Mouse (Mus musculus) intestine, postnatal 0 days (tissue): Measurements from ENCODE around the gene Mindy1. TPM values are rescaled to one million over a fixed set of nuclear protein-coding genes. Genes with fewer than 3 reads are reported as not detected.
A peak's percentile ranks its signal among the peaks of the same experiment; 100 is the strongest.

Experiments used
- ATAC-seq: fragments of 200-750 bp; cut with Nextera tagmentation; 2 replicates; pipeline ENCODE4 v1.8.0; 2017; ENCODE audit warnings: mild to moderate bottlenecking, moderate TSS enrichment, moderate library complexity
- H3K27ac ChIP-seq: fragments of 300-500 bp; sonication (generic); 2 replicates; pipeline ENCODE4 v1.5.1; 2014; ENCODE audit warnings: mild to moderate bottlenecking, low read depth, low read length, moderate library complexity
- H3K27me3 ChIP-seq: fragments of 300-500 bp; sonication (generic); replicated peaks from 2 replicates; pipeline ENCODE4 v1.6.1; 2014; ENCODE audit warnings: low read length, mixed read lengths; ENCODE audit not compliant: control insufficient read depth, insufficient read depth
- H3K36me3 ChIP-seq: fragments of 300-500 bp; sonication (generic); 2 replicates; pipeline ENCODE4 v1.6.1; 2014; ENCODE audit warnings: mild to moderate bottlenecking, moderate library complexity; ENCODE audit not compliant: control insufficient read depth, insufficient read depth
- H3K4me1 ChIP-seq: fragments of 300-500 bp; sonication (generic); replicated peaks from 2 replicates; pipeline ENCODE4 v1.6.1; 2014; ENCODE audit warnings: antibody characterized with exemption, low read length, mixed read lengths; ENCODE audit not compliant: control insufficient read depth, insufficient read depth
- H3K4me2 ChIP-seq: fragments of 300-500 bp; sonication (generic); replicated peaks from 2 replicates; pipeline ENCODE4 v1.6.1; 2014; ENCODE audit warnings: low read depth, mild to moderate bottlenecking, moderate library complexity
- H3K4me3 ChIP-seq: fragments of 300-500 bp; sonication (generic); 2 replicates; pipeline ENCODE4 v1.5.1; 2014; ENCODE audit warnings: low read depth, low read length
- H3K9ac ChIP-seq: fragments of 300-500 bp; sonication (generic); 2 replicates; pipeline ENCODE4 v1.6.1; 2014; ENCODE audit warnings: mild to moderate bottlenecking, low read depth, low read length
- H3K9me3 ChIP-seq: fragments of 300-500 bp; sonication (generic); 2 replicates; pipeline ENCODE4 v1.6.1; 2016; ENCODE audit warnings: mixed run types; ENCODE audit not compliant: control insufficient read depth
- CTCF ChIP-seq: sonication (generic); IDR thresholded peaks from 2 replicates; pipeline ENCODE4 v1.5.1; 2016; ENCODE audit warnings: low read depth, mild to moderate bottlenecking, control low read depth, antibody characterized with exemption, moderate library complexity
- WGBS: fragments of 180-500 bp; shearing (Covaris S2); extraction: QIAGEN DNeasy Blood & Tissue Kit; methylation state at CpG from one replicate; pipeline ENCODE4 v1.1.7; 2014; 5-methylcytosine and 5-hydroxymethylcytosine counted together
- polyA plus RNA-seq: library from polyadenylated mRNA; unstranded; fragments of >200 nt; fragmentation: Nextera tagmentation; extraction: Ambion mirVana; gene quantifications from 2 replicates; pipeline ENCODE4 v1.2.1, GENCODE M21; 2015

The Mindy1 gene
- polyA plus RNA-seq, 1 experiment from 2014 or later, result 36.4 TPM

DNA sequence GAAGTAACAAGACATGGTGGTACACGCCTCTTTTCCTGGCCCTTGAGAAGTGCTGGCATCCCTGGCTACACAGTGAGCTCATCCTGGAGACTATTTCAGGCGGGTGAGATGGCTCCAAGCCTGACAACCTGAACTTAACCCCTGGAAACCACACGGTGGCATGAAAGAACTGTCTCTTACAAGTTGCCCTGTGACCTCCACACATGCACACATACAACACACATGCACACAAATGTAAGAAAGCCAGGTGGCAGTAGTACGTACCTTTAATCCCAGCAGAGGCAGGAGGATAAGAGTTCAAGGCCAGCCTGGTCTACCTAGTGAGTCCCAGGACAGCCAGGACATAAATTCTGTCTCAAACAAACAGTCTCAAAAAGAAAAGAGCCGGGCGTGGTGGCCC is 42.1 kb upstream of the Mindy1 start:
- WGBS, result 80% methylated on average over 6 of the region's 6 CpGs
- no peak overlapping the region for H3K27ac ChIP-seq
- ATAC-seq, result no peak

DNA sequence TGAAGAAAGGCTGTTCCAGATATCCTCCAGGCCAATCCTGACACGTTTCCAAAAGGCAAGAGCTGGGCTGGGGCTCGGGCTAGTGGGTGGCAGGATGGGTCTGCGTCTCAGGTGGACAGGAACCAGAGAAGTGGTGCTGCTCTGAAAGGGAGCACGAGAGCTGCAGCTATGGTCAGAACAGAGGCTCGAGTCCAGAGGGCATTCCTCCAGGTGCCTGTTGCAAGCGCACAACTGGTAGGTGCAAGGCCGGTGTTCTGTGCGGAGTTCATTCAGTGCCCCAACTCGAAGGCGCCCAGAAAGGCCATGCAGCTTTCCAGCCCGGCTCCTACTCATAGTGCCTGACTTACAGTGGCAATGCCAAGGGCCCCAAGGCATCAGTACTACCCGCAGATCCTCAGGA is 41.2 kb upstream of the Mindy1 start:
- H3K27me3 ChIP-seq, result no peaks in the 10 kb centered on the region
- H3K9me3 ChIP-seq, result no peaks in the 10 kb centered on the region
- no peaks in the 10 kb centered on the region for H3K4me1 ChIP-seq
- no peak overlapping the region for H3K9ac ChIP-seq
- peaks cover 25% of the 10 kb centered on the region for H3K36me3 ChIP-seq
- WGBS, result 84% methylated on average over 12 of the region's 12 CpGs
- no peak overlapping the region for H3K4me2 ChIP-seq
- no peak for ATAC-seq
- no peak overlapping the region; the same call in 1 of the 2 replicates for H3K27ac ChIP-seq
- TF ChIP-seq CTCF, result no peak
- H3K4me3 ChIP-seq, result no peak overlapping the region

More for the DNA sequence above, 42.1 kb upstream of the Mindy1 start:
- no peak overlapping the region for H3K4me3 ChIP-seq
- no peak overlapping the region for H3K9ac ChIP-seq
- H3K9me3 ChIP-seq, result no peaks in the 10 kb centered on the region
- no peaks in the 10 kb centered on the region for H3K27me3 ChIP-seq
- H3K4me2 ChIP-seq, result no peak overlapping the region
- TF ChIP-seq CTCF, result peak; percentile 27; the same call in 1 of the 2 replicates
- peaks cover 35% of the 10 kb centered on the region for H3K36me3 ChIP-seq
- H3K4me1 ChIP-seq, result no peaks in the 10 kb centered on the region

DNA sequence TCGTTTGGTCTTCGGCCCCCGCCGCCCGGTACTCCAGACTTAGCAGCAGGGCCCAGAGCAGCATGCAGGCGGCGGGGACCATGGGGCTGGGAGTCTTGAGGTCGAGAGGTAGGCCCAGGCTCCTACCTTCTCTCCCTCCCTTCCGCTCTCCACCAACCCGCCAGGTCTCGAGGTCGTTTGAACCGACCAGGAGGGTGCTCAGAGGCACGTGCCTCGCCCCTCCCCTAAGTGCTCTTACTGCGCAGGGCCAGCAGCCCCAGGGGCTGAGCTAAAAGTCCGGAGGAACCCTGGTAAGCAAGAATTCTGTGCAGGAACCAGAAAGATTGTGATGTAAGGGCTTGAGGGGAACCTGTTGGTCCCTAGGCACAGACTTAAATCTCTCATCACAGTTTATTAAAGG is 40.2 kb upstream of the Mindy1 start:
- no peak for ATAC-seq
- TF ChIP-seq CTCF, result no peak

DNA sequence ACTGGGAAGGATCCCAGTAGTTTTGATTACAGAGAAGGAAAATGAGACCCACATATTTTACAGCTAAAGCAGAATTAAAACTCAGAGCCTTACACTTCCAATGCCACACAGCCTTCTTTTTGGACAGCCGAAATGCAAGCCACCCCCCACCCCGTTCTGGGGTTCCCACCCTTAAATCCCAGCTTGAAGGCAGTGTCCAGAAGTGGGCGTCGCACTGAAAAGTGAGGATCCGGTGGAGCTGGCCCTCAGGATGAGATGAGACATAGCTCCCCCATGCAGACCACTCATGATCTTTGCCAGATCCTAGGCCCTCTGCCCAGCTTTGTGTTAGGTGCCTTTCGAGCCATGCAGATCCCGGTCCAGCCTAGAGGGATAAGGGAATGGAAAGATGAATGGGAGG is 39.6 kb upstream of the Mindy1 start, which contains the start of gene Gm128:
Gene Gm128, minus strand, starts transcription at position 101 of the 400 bp plus-strand sequence.
- 74% methylated on average over 7 of the region's 7 CpGs for WGBS
- Histone ChIP-seq H3K27me3 (no peaks in the 10 kb centered on the region), H3K9ac (no peak within 1 kb of the TSS), H3K9me3 (no peaks in the 10 kb centered on the region), H3K4me1 (no peaks in the 10 kb centered on the region), H3K27ac (no peak within 1 kb of the TSS), H3K4me3 (no peak within 1 kb of the TSS), H3K36me3 (peaks cover 11% of the 10 kb centered on the region; the same call in 1 of the 2 replicates), H3K4me2 (no peak within 1 kb of the TSS)
- TF ChIP-seq CTCF, result no peak
- no peak for ATAC-seq

More for the DNA sequence above, 40.2 kb upstream of the Mindy1 start:
- Histone ChIP-seq H3K27ac (no peak overlapping the region), H3K4me3 (no peak overlapping the region), H3K27me3 (no peaks in the 10 kb centered on the region), H3K4me1 (no peaks in the 10 kb centered on the region), H3K36me3 (peaks cover 16% of the 10 kb centered on the region), H3K9ac (no peak overlapping the region), H3K4me2 (no peak overlapping the region), H3K9me3 (no peaks in the 10 kb centered on the region)
- 32% methylated on average over 17 of the region's 17 CpGs for WGBS

DNA sequence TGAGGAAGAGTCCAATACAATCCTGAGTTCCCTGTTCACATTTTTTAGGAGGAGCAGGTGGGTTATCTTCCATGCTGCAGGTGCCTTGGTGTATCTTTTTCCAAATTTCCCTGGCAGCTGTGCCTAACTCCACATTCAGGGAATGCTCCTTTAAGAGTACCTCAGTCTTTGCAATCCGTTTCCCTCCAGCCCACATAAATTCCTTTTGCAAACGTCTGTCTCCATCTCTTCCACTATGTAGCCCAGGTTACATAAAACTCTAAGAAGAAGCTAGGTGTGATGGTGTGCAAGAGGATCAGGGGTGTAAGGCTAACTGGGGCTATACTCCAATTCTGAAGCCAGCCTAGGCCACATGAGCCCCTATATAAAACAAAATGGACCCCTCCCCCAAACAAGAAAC is 38.1 kb upstream of the Mindy1 start:
- no peak overlapping the region for H3K4me3 ChIP-seq
- H3K27ac ChIP-seq, result no peak overlapping the region
- H3K9me3 ChIP-seq, result no peaks in the 10 kb centered on the region
- no peak for ATAC-seq
- no peak for TF ChIP-seq CTCF
- H3K9ac ChIP-seq, result no peak overlapping the region
- no peaks in the 10 kb centered on the region for H3K4me1 ChIP-seq
- no peaks in the 10 kb centered on the region for H3K36me3 ChIP-seq
- H3K27me3 ChIP-seq, result no peaks in the 10 kb centered on the region
- WGBS, result 61% methylated on average over 2 of the region's 2 CpGs
- no peak overlapping the region for H3K4me2 ChIP-seq

DNA sequence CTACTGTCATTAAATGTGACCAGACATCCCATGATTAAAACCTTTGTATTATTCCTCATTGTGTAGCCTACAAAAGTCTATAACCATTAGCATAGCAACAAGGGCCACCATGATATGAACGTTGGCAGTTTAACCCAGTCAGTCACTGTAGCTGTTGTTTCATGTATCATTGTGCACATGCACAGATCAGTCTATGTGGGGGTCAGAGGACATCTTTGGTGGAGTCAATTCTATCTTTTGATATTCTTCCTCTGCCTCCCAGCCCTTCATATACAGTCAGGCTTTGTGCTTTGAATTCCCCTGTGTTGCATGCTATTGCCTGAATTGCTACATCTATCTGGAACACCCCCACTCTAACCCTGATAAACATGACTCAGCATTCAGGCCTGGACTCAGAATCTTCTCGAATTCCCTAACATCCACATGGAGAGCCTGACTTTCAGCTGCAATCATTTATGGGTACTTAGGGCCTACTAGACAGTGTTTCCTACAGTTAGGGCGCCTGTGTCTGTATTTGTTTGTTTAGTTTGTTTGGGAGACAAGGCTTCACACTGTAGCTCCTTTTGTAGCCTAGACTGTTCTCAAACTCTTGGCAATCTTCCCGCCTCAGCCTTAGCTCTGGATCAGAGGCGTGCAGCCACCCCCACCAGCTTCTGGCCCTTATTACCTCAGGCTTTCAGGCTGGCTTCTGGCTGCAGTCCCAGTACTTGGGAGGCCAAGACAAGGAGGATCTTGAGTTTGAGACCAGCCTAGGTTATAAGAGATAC is 34.5 kb upstream of the Mindy1 start:
- Histone ChIP-seq H3K4me3 (no peak overlapping the region), H3K27me3 (no peaks in the 10 kb centered on the region), H3K36me3 (no peaks in the 10 kb centered on the region; the same call in 1 of the 2 replicates), H3K27ac (no peak overlapping the region), H3K4me2 (no peak overlapping the region), H3K9me3 (no peaks in the 10 kb centered on the region), H3K4me1 (no peaks in the 10 kb centered on the region), H3K9ac (no peak overlapping the region)
- TF ChIP-seq CTCF, result no peak
- no peak for ATAC-seq
- 69% methylated on average over 5 of the region's 5 CpGs for WGBS
